Mouse (Mus musculus) hematopoietic stem cell, adult 5-6 weeks (primary cell): Measurements from ENCODE around the gene Gtf2h4. TPM values are rescaled to one million over a fixed set of nuclear protein-coding genes. Genes with fewer than 3 reads are reported as not detected.

ENCODE experiments used
- ATAC-seq, 2 experiments: fragments of 125-278 bp in 1 of 2; replicated peaks in 1 of 2; 2 replicates each; pipeline ENCODE4 v1.8.0; 2016 to 2017; ENCODE audit warnings: inconsistent platforms in 2 of 2, mild to moderate bottlenecking in 2 of 2, moderate number of reproducible peaks in 2 of 2, low read depth in 1 of 2, moderate TSS enrichment in 1 of 2; ENCODE audit not compliant: low FRiP score in 2 of 2, poor library complexity in 2 of 2, severe bottlenecking in 2 of 2, insufficient read depth in 1 of 2, low TSS enrichment in 1 of 2
- total RNA-seq: library from RNA; stranded (forward); fragments of 172-1452, 232-1000 nt; gene quantifications from 2 replicates; pipeline ENCODE4 v1.2.3, GENCODE M21; 2017

Gtf2h4 gene
- total RNA-seq, 1 experiment from 2014 or later = 17.3 TPM

GRCm38 (mm10) chr17:35700371-35700961 is 26.9 kb upstream of the Gtf2h4 start:
- ATAC-seq = no peak; a peak in 1 of 4 replicates

GRCm38 (mm10) chr17:35699919-35700318 is 26.4 kb upstream of the Gtf2h4 start:
- 0 out of 4 replicates have a peak, but pooled peaks of 1 of the 2 experiments have one; percentile 18 for ATAC-seq

- ATAC-seq = no peak
These were observed 25.0 kb upstream of the Gtf2h4 start for GRCm38 (mm10) chr17:35698501-35698883.

- no peak for ATAC-seq
These were observed 24.4 kb upstream of the Gtf2h4 start for GRCm38 (mm10) chr17:35697759-35698500.

GRCm38 (mm10) chr17:35697429-35697758 is 23.9 kb upstream of the Gtf2h4 start:
- ATAC-seq = no peak

GRCm38 (mm10) chr17:35696691-35697090 is 23.2 kb upstream of the Gtf2h4 start:
- no peak for ATAC-seq

GRCm38 (mm10) chr17:35695289-35695688 is 21.8 kb upstream of the Gtf2h4 start:
- no peak for ATAC-seq

- no peak for ATAC-seq
These were observed 20.4 kb upstream of the Gtf2h4 start for GRCm38 (mm10) chr17:35693906-35694305.

- no peak for ATAC-seq
These were observed 18.8 kb upstream of the Gtf2h4 start for GRCm38 (mm10) chr17:35692368-35692767.

- ATAC-seq = no peak
These were observed 18.3 kb upstream of the Gtf2h4 start for GRCm38 (mm10) chr17:35691811-35692210.

- no peak for ATAC-seq
These were observed 16.6 kb upstream of the Gtf2h4 start for GRCm38 (mm10) chr17:35689936-35690645.

- ATAC-seq = peak in 1 of 2 experiments; percentile 31; a peak in 1 of 4 replicates
These were observed 15.0 kb upstream of the Gtf2h4 start for GRCm38 (mm10) chr17:35688347-35689175.

GRCm38 (mm10) chr17:35685061-35685460 is 11.5 kb upstream of the Gtf2h4 start:
- no peak for ATAC-seq

GRCm38 (mm10) chr17:35681986-35682385 is 8.4 kb upstream of the Gtf2h4 start:
- ATAC-seq = no peak

- no peak for ATAC-seq
These were observed 7.1 kb upstream of the Gtf2h4 start for GRCm38 (mm10) chr17:35680591-35680990.

GRCm38 (mm10) chr17:35672527-35672926 is 1.0 kb downstream of the Gtf2h4 start:
- ATAC-seq = no peak

- ATAC-seq = no peak
These were observed 1.7 kb downstream of the Gtf2h4 start for GRCm38 (mm10) chr17:35671846-35672245.

GRCm38 (mm10) chr17:35669731-35670130 is 3.8 kb downstream of the Gtf2h4 start:
- no peak for ATAC-seq
